Mouse (Mus musculus) bone marrow macrophage, adult 2 months (primary cell): ENCODE measurements around the gene Dcbld2. TPM values are rescaled to one million over a fixed set of nuclear protein-coding genes. Genes with fewer than 3 reads are reported as not detected.

Source experiments
- H3K27ac ChIP-seq: 2 replicates; pipeline ENCODE4 v1.5.1; 2012; ENCODE audit warnings: low read depth, low read length; ENCODE audit not compliant: insufficient read depth
- H3K4me1 ChIP-seq: 2 replicates; pipeline ENCODE4 v1.6.1; 2012; ENCODE audit warnings: low read length; ENCODE audit not compliant: control insufficient read depth, insufficient read depth
- H3K4me3 ChIP-seq: 2 replicates; pipeline ENCODE4 v1.5.1; 2012; ENCODE audit warnings: mild to moderate bottlenecking, low read length, moderate library complexity; ENCODE audit not compliant: insufficient read depth
- CTCF ChIP-seq: IDR thresholded peaks from 2 replicates; pipeline ENCODE4 v1.5.1; 2012; ENCODE audit warnings: low read depth, mild to moderate bottlenecking, low read length, moderate library complexity
- POLR2A ChIP-seq: IDR thresholded peaks from 2 replicates; pipeline ENCODE4 v1.6.1; 2012; ENCODE audit warnings: mild to moderate bottlenecking, low read depth, low read length, borderline replicate concordance
- polyA plus RNA-seq: library from polyadenylated mRNA; stranded (reverse); fragments of >200 nt; gene quantifications from 2 replicates; pipeline ENCODE4 v1.2.4, GENCODE M21; 2012; ENCODE audit not compliant: missing spikeins, insufficient read depth, insufficient read length

Gene Dcbld2
- polyA plus RNA-seq, 1 experiment: 3.5 TPM

- Histone ChIP-seq H3K4me3 (no peak overlapping the region), H3K27ac (no peak overlapping the region), H3K4me1 (peaks cover 41% of the 10 kb centered on the region)
- TF ChIP-seq CTCF (no peak), POLR2A (no peak)
These were observed 96.7 kb downstream of the Dcbld2 start for GRCm38 (mm10) chr16:58504945-58505344.

DNA sequence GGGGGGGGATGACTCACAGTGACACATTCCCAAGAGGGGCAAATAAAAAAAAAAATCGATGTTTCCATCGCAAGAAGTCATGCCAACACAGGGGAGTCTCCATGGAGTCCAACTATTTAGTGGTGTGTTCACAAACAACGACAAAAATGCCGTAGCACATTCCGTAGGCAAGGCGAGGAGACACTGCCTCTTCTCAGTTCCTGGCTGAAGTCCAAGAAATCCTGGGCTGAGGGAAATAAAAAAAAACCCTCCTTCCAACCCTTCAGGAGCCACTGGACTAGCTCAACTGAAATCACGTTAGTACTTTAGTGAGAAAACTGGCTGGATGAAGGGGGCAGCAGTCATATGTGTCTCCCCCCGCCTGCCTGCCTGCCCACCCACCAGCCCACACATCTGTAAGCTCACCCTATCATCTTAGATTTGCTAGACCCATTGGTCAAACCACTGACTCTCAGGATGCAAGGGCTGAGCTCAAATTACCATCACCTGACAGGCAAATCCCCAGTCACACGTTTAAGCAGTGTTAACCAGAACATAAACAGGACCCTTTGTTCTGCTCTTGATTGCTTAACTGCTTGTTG, 104.0 kb downstream of the Dcbld2 start:
- TF ChIP-seq POLR2A (no peak), CTCF (no peak)
- H3K4me3 ChIP-seq: no peak overlapping the region
- peaks cover 23% of the 10 kb centered on the region for H3K4me1 ChIP-seq
- no peak overlapping the region for H3K27ac ChIP-seq

- peaks cover 18% of the 10 kb centered on the region for H3K4me1 ChIP-seq
- no peak overlapping the region for H3K27ac ChIP-seq
- no peak for TF ChIP-seq CTCF
- TF ChIP-seq POLR2A: no peak
- H3K4me3 ChIP-seq: no peak overlapping the region
These were observed 104.6 kb downstream of the Dcbld2 start for GRCm38 (mm10) chr16:58512887-58513286.

GRCm38 (mm10) chr16:58513755-58514154, 105.5 kb downstream of the Dcbld2 start:
- no peak overlapping the region for H3K27ac ChIP-seq
- H3K4me1 ChIP-seq: peaks cover 17% of the 10 kb centered on the region
- no peak overlapping the region for H3K4me3 ChIP-seq
- TF ChIP-seq CTCF (no peak), POLR2A (no peak)

- TF ChIP-seq CTCF (peak; percentile 52), POLR2A (no peak)
- H3K4me1 ChIP-seq: peaks cover 10% of the 10 kb centered on the region
- H3K27ac ChIP-seq: no peak overlapping the region
- H3K4me3 ChIP-seq: no peak overlapping the region
These were observed 106.3 kb downstream of the Dcbld2 start for GRCm38 (mm10) chr16:58514565-58514964.

GRCm38 (mm10) chr16:58516161-58516560, 107.9 kb downstream of the Dcbld2 start:
- peaks cover 8% of the 10 kb centered on the region for H3K4me1 ChIP-seq
- TF ChIP-seq POLR2A (no peak), CTCF (no peak)
- no peak overlapping the region for H3K27ac ChIP-seq
- H3K4me3 ChIP-seq: no peak overlapping the region

GRCm38 (mm10) chr16:58516960-58517798, 108.9 kb downstream of the Dcbld2 start:
- no peak overlapping the region for H3K27ac ChIP-seq
- peaks cover 4% of the 10 kb centered on the region for H3K4me1 ChIP-seq
- TF ChIP-seq CTCF: no peak
- no peak for TF ChIP-seq POLR2A
- no peak overlapping the region for H3K4me3 ChIP-seq

Other genes with a start within 250 kb of the Dcbld2 start
- gene St3gal6, start 115.8 kb downstream of the Dcbld2 start, polyA plus RNA-seq: 6.6 and 8.5 TPM in 2 replicates
- not detected in 2 replicates for gene Gm813, start 208.5 kb downstream of the Dcbld2 start, polyA plus RNA-seq
- not detected in 2 replicates for gene E330017A01Rik, start 230.3 kb downstream of the Dcbld2 start, polyA plus RNA-seq